Mouse (Mus musculus) T-helper 2 cell (primary cell): ENCODE data around the gene Actn2.

Source experiments
- in situ Hi-C: fragments of 300-600 bp; cut with MboI, MseI; formaldehyde crosslinking; loops from one replicate; pipeline ENCODE4 v1.15.1; 2025; ENCODE audit warnings: high pct_unique_total_duplicates

Gene Actn2

GRCm38 (mm10) chr13:12317191-12317765 lies 23.3 kb downstream of the Actn2 start:
- in situ Hi-C loops: no loop called here

GRCm38 (mm10) chr13:12314173-12314572 lies 26.4 kb downstream of the Actn2 start:
- in situ Hi-C loops: no loop called here

GRCm38 (mm10) chr13:12311930-12312492 lies 28.5 kb downstream of the Actn2 start:
- in situ Hi-C loops: no loop called here

GRCm38 (mm10) chr13:12311371-12311770 lies 29.2 kb downstream of the Actn2 start:
- in situ Hi-C loops: no loop called here

GRCm38 (mm10) chr13:12309446-12309845 lies 31.1 kb downstream of the Actn2 start:
- in situ Hi-C loops: no loop called here

GRCm38 (mm10) chr13:12308878-12309277 lies 31.7 kb downstream of the Actn2 start:
- in situ Hi-C loops: no loop called here

GRCm38 (mm10) chr13:12308473-12308872 lies 32.1 kb downstream of the Actn2 start:
- in situ Hi-C loops: no loop called here

GRCm38 (mm10) chr13:12307286-12307685 lies 33.3 kb downstream of the Actn2 start:
- in situ Hi-C loops: no loop called here

GRCm38 (mm10) chr13:12305540-12305939 lies 35.0 kb downstream of the Actn2 start:
- in situ Hi-C loops: no loop called here

- in situ Hi-C loops: no loop called here
These were observed 35.6 kb downstream of the Actn2 start for GRCm38 (mm10) chr13:12304991-12305390.

- in situ Hi-C loops: no loop called here
These were observed 42.8 kb downstream of the Actn2 start for GRCm38 (mm10) chr13:12297777-12298176.

- in situ Hi-C loops: no loop called here
These were observed 43.9 kb downstream of the Actn2 start for GRCm38 (mm10) chr13:12296701-12297100.

- in situ Hi-C loops: no loop called here
These were observed 46.8 kb downstream of the Actn2 start for GRCm38 (mm10) chr13:12293810-12294209.

GRCm38 (mm10) chr13:12290700-12291099 lies 49.9 kb downstream of the Actn2 start:
- in situ Hi-C loops: no loop called here

- in situ Hi-C loops: no loop called here
These were observed 56.0 kb downstream of the Actn2 start for GRCm38 (mm10) chr13:12284528-12284927.

- in situ Hi-C loops: no loop called here
These were observed 56.7 kb downstream of the Actn2 start for GRCm38 (mm10) chr13:12283826-12284225.

- in situ Hi-C loops: no loop called here
These were observed 65.8 kb downstream of the Actn2 start for GRCm38 (mm10) chr13:12274721-12275120.

GRCm38 (mm10) chr13:12274220-12274619 lies 66.3 kb downstream of the Actn2 start:
- in situ Hi-C loops: no loop called here

- in situ Hi-C loops: no loop called here
These were observed 67.6 kb downstream of the Actn2 start for GRCm38 (mm10) chr13:12272953-12273352.

GRCm38 (mm10) chr13:12267971-12268370 lies 72.6 kb downstream of the Actn2 start:
- in situ Hi-C loops: no loop called here

- in situ Hi-C loops: no loop called here
These were observed 73.5 kb downstream of the Actn2 start for GRCm38 (mm10) chr13:12267097-12267496.

- in situ Hi-C loops: no loop called here
These were observed 76.6 kb downstream of the Actn2 start for GRCm38 (mm10) chr13:12263996-12264395.

- in situ Hi-C loops: no loop called here
These were observed 79.1 kb downstream of the Actn2 start for GRCm38 (mm10) chr13:12261505-12261904.
